ENCODE assay signal across 11 mouse cellular contexts in the genomic region with DNA sequence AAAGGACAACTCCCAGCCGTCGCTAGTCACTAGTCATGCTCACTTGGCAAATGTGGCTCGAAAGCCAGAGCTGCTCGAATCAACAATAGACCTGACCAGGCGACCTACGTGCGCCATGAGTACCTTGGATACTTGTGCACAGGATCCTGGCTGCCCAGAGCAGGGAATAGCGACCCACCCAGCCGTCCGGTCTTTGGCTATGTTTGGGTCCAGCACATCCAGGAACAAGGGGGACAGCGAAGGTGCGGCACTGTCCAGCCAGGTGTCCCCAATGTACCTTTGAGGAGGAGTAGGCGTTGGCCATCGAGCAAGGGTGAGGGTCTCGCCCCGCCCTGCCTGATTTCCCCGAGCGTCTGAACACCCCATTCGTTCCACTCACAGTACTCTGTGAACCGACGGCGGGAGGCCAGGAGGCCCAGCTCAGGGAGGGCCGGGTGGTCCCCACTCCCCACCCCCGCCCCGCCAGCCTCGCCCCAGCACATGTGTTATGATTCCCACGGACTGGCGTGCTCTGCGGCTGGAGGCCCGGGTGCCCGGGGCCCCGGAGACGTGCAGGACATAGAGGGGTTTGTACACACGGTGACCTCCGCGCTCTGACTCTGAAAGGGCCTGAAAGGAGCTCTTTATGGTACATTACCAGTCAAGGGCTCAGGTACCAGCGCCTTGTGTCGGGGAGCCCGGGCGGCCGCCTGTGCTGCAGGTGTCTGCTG. TPM values are rescaled to one million over a fixed set of nuclear protein-coding genes. Genes with fewer than 3 reads are reported as not detected.
DNase-seq lines count a peak whose midpoint lies in the region; ATAC-seq and TF ChIP-seq lines count a peak whose summit lies in the region.
"Had no signal": no experiment of that assay in that cellular context is flagged by ENCODE, and none has a peak within 500 bp of the region (broad histone marks: within the 10 kb centered on the region; RNA-seq: fewer than 3 reads in every experiment).

No protein-coding gene starts in this region.

- peak; percentile 28 for DNase-seq in R1 (ENCODE audit: low read depth, low spot score)
- no peak for DNase-seq in forebrain, postnatal 0 days
- DNase-seq in midbrain, embryonic 11.5 days (ENCODE audit: low spot score, missing footprints), result peak; percentile 90
- no peak for DNase-seq in layer of hippocampus, adult 9-11 months
- DNase-seq in thymus, postnatal 14 days, result no peak
- DNase-seq in cerebellum, adult 8-10 months, result no peak
- DNase-seq in gastrocnemius, postnatal 10 days, result no peak

- H3K36me3 ChIP-seq in ES-Bruce4 (ENCODE audit: control insufficient read depth, insufficient read depth, low read length, poor library complexity, severe bottlenecking), result no peaks in the 10 kb centered on the region
- no peaks in the 10 kb centered on the region for H3K36me3 ChIP-seq in forebrain, postnatal 0 days (ENCODE audit: insufficient read depth)
- no peaks in the 10 kb centered on the region for H3K36me3 ChIP-seq in midbrain, embryonic 11.5 days (ENCODE audit: control insufficient read depth, insufficient read depth, low read length)

- H3K4me1 ChIP-seq in ES-Bruce4 (ENCODE audit: control insufficient read depth, insufficient read depth, low read length), result no peaks in the 10 kb centered on the region
- H3K4me1 ChIP-seq in forebrain, postnatal 0 days (ENCODE audit: insufficient read depth), result no peaks in the 10 kb centered on the region; the same call in 1 of the 2 replicates
- peaks cover 13% of the 10 kb centered on the region; the same call in 1 of the 2 replicates for H3K4me1 ChIP-seq in midbrain, embryonic 11.5 days (ENCODE audit: control insufficient read depth, insufficient read depth, low read length)

- H3K4me2 ChIP-seq in forebrain, postnatal 0 days (ENCODE audit: low read depth), result no peak overlapping the region
- H3K4me2 ChIP-seq in midbrain, embryonic 11.5 days, result peak overlapping the region; percentile 25

- 1% methylated on average over 41 of the region's 41 CpGs for WGBS in forebrain, postnatal 0 days
- 2% methylated on average over 41 of the region's 41 CpGs for WGBS in midbrain, embryonic 11.5 days

- TF ChIP-seq EP300 in ES-Bruce4 (IDR thresholded peaks at IDR 0.05; ENCODE audit: insufficient read depth, low read depth, low read length), result no peak

- H3K9ac ChIP-seq in ES-Bruce4 (ENCODE audit: low read depth, poor library complexity, severe bottlenecking), result no peak overlapping the region
- H3K9ac ChIP-seq in forebrain, postnatal 0 days, result no peak overlapping the region
- H3K9ac ChIP-seq in midbrain, embryonic 11.5 days (ENCODE audit: low read length), result no peak overlapping the region

- no peak for TF ChIP-seq CTCF in ES-Bruce4 (IDR thresholded peaks at IDR 0.05; ENCODE audit: low read depth, low read length)
- TF ChIP-seq CTCF in forebrain, postnatal 0 days (IDR thresholded peaks at IDR 0.05; ENCODE audit: low read depth), result no peak

- TF ChIP-seq POLR2A in ES-Bruce4 (IDR thresholded peaks at IDR 0.05; ENCODE audit: insufficient read depth, low read length), result no peak

- 0 out of 2 replicates have a peak, but pooled peaks have one; percentile 30 for ATAC-seq in forebrain, postnatal 0 days
- peak; percentile 73 for ATAC-seq in midbrain, embryonic 11.5 days (ENCODE audit: low FRiP score)

- no peaks in the 10 kb centered on the region for H3K9me3 ChIP-seq in ES-Bruce4 (replicated peaks; ENCODE audit: control insufficient read depth, insufficient read depth, low read length, poor library complexity, severe bottlenecking)
- no peaks in the 10 kb centered on the region for H3K9me3 ChIP-seq in forebrain, postnatal 0 days (ENCODE audit: low read length)
- no peaks in the 10 kb centered on the region for H3K9me3 ChIP-seq in midbrain, embryonic 11.5 days (ENCODE audit: control insufficient read depth, low read length)

- H3K4me3 ChIP-seq in ES-Bruce4 (ENCODE audit: low read depth, low read length), result peak overlapping the region; percentile 43
- H3K4me3 ChIP-seq in forebrain, postnatal 0 days (ENCODE audit: low read depth, low read length), result no peak overlapping the region
- H3K4me3 ChIP-seq in midbrain, embryonic 11.5 days (ENCODE audit: low read depth, low read length), result no peak overlapping the region

- no peak overlapping the region for H3K27ac ChIP-seq in ES-Bruce4 (ENCODE audit: insufficient read depth, low read length)
- H3K27ac ChIP-seq in forebrain, postnatal 0 days (ENCODE audit: low read depth, low read length), result no peak overlapping the region
- H3K27ac ChIP-seq in midbrain, embryonic 11.5 days (ENCODE audit: low read depth, low read length), result no peak overlapping the region
- H3K27ac ChIP-seq: macrophage had no signal

- peaks cover 7% of the 10 kb centered on the region; the same call in 1 of the 2 replicates for H3K27me3 ChIP-seq in ES-Bruce4 (ENCODE audit: control insufficient read depth, insufficient read depth, low read length, poor library complexity, severe bottlenecking)
- H3K27me3 ChIP-seq in forebrain, postnatal 0 days (ENCODE audit: insufficient read depth, low read length), result peaks cover 69% of the 10 kb centered on the region
- H3K27me3 ChIP-seq in midbrain, embryonic 11.5 days (ENCODE audit: control insufficient read depth, insufficient read depth, low read length), result peaks cover 72% of the 10 kb centered on the region

RNA-seq across cellular contexts. Expression of gene Ptf1a, which starts 13.7 kb away (rescaled TPM):
- polyA plus RNA-seq in ES-Bruce4 (2011; ENCODE audit: insufficient read depth, insufficient read length, low read depth, missing spikeins), result not detected in 2 replicates
- total RNA-seq in forebrain, postnatal 0 days (2014; rRNA removed), result not detected in 2 replicates
- polyA plus RNA-seq in forebrain, postnatal 0 days (2015; fragmentation: Nextera tagmentation; extraction: Ambion mirVana), result not detected in 2 replicates
- 0.32 and 0.36 TPM in 2 replicates for polyA plus RNA-seq in midbrain, embryonic 11.5 days (2014; fragmentation: Nextera tagmentation; extraction: Ambion mirVana)
- not detected for total RNA-seq in gastrocnemius, postnatal 10 days (2021)
- total RNA-seq: liver, adult 2 months had no signal
- polyA plus RNA-seq: cortical plate, adult 2 months; liver, adult 2 months; macrophage had no signal

Comparison
In these comparisons a context has a peak if more than half of its experiments do, and no peak if none do; other contexts are left out.
1. DNase-seq: peak in R1 (single experiment) and midbrain, embryonic 11.5 days (single experiment); none in forebrain, postnatal 0 days (single experiment), layer of hippocampus, adult 9-11 months (single experiment), thymus, postnatal 14 days (single experiment), cerebellum, adult 8-10 months (single experiment) and gastrocnemius, postnatal 10 days (single experiment).